Mouse (Mus musculus) neural tube, embryonic 10.5 days (tissue): ENCODE measurements around the gene Slc5a4a.
A peak's percentile ranks its signal among the peaks of the same experiment; 100 is the strongest.

Source experiments
- DNase-seq: peaks from one replicate; pipeline ENCODE4 v3.0.0-alpha.2; 2017; ENCODE audit warnings: low spot score; ENCODE audit errors: extremely low spot score

Gene Slc5a4a

DNA sequence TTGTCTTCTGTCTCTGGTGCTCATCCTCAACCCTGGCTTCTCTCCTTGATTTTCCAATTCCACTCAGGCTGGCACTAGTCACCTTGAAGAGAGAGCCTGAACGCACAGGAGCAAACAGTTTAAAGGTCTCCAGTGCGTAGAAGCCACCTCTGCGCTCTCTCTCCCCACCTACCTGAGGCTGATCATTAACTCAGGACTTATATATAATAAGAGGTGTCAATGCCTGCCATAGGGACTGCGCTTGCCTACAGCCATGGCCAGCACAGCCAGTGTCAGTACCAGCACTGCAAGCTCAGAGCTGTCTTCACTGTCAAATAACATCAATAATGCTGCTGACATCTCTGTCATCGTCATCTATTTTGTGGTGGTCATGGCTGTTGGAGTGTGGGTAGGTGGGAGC, at the start of gene Slc5a4a:
Gene Slc5a4a, plus strand, starts transcription at position 174 of the 400 bp plus-strand sequence.
- no peak for DNase-seq

DNA sequence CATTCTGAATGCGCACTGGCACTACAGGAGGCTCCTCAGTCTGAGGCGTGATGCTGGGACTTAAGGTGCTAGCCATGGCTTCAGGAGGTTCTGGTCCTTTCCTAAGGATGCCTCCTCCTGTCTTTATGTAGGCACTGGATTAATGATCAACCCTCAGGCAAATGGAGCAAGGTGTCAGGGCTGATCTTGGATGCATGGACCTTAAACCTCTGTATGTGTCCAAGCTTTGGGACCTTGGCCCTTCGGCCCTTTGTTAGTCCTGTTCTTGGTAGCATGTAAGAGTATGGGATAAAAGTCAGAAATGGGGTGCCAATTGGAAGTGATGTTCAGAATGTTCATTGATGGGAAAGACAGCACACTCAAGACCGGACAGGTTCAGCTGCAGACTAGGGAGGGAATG, 36.4 kb upstream of the Slc5a4a start, which contains the start of gene Slc5a4b:
Gene Slc5a4b, minus strand, starts transcription at position 101 of the 400 bp plus-strand sequence.
- no peak for DNase-seq

- DNase-seq = peak; percentile 41
Measured at GRCm38 (mm10) chr10:76117966-76118365, 29.3 kb upstream of the Slc5a4a start.

DNA sequence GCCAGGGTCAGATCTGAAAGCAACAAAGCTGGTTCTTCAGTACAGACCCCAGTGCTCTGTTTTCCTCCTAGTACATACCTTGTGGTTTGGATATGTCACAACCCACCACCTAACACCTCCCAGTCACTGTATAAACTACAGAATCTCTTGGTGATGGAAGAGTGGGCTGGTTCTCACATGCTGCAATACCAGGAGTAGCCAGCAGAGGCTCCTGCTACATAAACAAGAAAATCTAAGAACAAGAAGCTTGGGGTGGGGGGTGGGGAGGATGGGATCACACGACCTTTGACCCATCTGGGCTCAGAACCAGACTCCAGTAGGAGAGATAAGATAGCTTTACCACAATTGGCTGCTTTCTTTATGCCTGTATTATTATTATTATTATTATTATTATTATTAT, 28.5 kb upstream of the Slc5a4a start:
- DNase-seq = no peak

GRCm38 (mm10) chr10:76120124-76120711, 27.0 kb upstream of the Slc5a4a start:
- DNase-seq = no peak

DNA sequence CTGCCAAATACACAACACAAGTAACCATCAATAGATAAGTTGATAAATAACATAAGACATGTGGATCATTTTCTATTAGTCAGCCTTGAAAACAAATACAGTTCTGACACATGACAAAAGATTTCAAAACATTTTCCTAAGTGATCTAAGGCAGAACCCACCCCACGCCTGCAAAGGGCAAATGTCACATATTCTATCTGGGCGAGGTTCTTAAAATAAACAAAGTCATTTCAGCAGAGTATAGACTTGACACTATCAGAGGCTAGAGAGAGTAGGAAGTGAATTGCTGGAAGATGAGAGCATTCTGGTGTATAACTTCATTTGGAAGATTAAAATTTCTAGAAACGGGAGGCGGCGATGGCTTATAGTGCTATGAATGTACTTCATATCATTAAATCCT, 25.8 kb upstream of the Slc5a4a start:
- no peak for DNase-seq

- no peak for DNase-seq
Measured at GRCm38 (mm10) chr10:76132506-76132905, 14.7 kb upstream of the Slc5a4a start.

DNA sequence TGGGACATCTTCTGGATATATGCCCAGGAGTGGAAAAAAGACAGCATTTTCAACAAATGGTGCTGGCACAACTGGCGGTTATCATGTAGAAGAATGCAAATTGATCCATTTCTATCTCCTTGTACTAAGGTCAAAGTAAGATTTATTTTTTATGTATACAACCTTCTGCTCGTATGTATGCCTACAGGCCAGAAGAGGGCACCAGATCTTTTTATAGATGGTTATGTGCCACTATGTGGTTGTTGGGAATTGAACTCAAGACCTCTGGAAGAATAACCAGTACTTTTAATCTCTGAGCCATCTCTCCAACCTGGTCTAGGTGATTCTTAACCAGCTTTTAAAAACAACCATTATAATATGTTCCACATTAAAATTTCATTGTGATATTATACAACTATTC, 10.9 kb upstream of the Slc5a4a start:
- DNase-seq = no peak

DNA sequence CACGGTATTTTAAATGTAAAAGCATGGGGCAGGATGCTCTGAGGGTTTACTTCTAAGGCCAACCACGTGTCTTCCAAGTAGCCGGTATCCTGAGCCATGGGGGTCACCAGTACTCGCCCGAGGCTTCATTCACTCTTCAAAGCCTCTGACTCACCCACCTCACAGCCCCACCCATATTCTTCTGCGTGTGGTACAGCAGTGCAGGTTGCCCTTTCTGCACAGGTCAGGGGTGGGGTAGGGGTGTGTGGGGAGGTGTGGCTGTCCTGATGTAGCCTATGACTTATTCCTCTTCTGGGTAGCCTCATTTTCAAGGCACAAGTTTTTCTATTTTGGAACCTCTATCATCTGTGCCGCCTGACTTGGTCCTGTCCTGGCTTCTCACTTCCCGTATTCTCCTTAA, 405 bp upstream of the Slc5a4a start:
- no peak for DNase-seq

- DNase-seq = no peak
Measured at GRCm38 (mm10) chr10:76155911-76156310, 8.7 kb downstream of the Slc5a4a start.

- DNase-seq = no peak
Measured at GRCm38 (mm10) chr10:76157528-76157927, 10.3 kb downstream of the Slc5a4a start.

DNA sequence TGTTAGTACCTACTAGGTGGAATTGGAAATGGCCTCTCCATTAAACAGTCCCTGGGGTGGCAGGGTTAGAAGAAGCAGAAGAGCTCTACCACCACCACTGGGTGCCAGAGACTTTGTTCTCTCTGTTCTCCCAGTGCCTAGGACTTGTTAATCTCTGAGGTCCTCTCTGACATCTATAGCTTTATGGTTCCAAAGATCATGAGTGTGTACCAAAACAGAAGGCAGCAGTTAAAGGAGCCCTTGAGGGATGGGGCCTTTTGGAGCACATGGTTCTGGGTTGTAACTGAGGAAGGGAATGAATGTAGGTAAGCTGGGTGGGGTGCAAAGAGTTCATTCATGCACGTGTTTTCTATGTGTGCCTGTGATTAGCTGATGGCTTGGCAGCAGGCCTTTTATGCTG, 10.8 kb downstream of the Slc5a4a start:
- no peak for DNase-seq

DNA sequence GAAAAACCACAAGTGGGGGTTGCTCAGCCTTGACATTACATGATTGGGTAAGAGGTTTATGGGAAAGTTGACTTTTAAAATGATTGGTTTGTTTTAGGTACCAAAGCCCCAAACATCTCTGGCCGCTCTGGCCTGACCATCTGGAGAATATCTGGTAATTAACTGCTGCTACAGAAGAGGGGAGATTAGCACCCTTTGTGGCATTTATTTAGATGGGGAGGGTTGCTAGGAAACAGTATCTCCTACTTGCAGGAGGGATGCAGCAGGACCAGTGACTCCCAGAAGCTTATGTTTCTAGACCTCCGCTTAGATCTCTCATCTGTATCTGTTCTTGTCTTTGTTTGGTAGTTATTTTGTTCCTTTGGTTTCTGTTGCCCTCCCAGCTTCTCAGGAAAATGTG, 27.6 kb downstream of the Slc5a4a start:
- no peak for DNase-seq

GRCm38 (mm10) chr10:76185216-76185615, 38.0 kb downstream of the Slc5a4a start:
- no peak for DNase-seq

GRCm38 (mm10) chr10:76188010-76188409, 40.8 kb downstream of the Slc5a4a start:
- no peak for DNase-seq

DNA sequence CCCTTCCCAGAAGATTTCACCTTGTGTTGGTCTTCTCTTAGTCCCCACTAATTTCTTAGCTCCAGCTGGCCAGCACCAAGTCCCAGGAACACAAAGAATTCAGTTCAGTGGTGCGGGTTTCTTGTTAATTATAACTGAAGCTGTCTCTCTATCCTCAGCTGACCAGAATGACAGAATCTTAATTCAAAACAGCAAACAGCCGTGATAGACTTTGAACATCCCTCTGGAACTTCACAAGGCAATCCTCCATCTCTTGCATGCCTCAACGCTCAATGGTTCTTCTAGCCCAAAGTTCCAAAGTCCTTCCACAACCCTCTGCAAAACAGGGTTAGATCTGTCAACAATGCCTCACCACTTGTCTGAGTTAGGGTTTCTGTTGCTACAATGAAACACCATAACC, 54.2 kb downstream of the Slc5a4a start:
- DNase-seq = no peak

DNA sequence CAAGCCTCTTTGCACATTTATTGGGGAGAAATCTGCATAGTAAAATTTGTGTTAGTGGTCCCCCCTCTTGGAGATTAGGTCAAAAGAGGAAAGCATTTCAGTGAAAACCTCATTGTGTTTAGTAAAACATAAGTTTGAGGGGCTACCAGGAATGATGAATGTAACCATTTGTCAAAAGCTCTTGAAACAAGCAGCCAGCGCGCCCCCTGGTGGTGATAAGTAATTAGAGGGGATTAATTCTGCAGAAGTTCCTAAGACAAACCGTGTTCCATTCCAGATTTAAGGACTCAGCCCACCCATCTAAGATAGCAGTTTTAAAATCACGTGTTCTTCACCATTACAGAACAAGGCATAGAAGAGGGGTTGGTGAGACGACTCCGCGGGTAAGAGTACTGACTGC, 54.7 kb downstream of the Slc5a4a start:
- DNase-seq = peak; percentile 77

GRCm38 (mm10) chr10:76203798-76204283, 56.6 kb downstream of the Slc5a4a start:
- peak; percentile 42 for DNase-seq

- DNase-seq = no peak
Measured at GRCm38 (mm10) chr10:76207262-76207796, 60.1 kb downstream of the Slc5a4a start.

- peak; percentile 1 for DNase-seq
Measured at GRCm38 (mm10) chr10:76209241-76209640, 62.0 kb downstream of the Slc5a4a start.

GRCm38 (mm10) chr10:76210806-76211205, 63.6 kb downstream of the Slc5a4a start:
- peak; percentile 3 for DNase-seq

DNA sequence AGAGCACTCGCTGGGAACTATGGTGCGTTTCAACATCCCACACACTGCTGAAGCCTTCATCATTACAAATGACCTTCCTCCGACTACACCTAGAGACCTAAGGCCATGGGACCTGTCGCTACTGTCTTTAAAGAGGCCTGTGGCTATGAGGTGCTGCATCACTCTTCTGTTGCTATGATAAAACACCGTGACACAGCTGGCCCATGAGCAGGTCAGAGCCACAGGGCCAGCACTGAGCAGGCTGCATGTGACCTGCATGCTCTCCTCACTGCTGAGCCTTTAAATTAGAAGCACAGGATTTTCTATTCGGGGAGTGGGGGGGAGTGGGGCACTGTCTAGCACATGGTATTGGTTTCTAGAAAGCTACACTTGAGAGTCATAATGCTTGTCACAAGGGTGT, 64.9 kb downstream of the Slc5a4a start:
- no peak for DNase-seq

GRCm38 (mm10) chr10:76214161-76214560, 66.9 kb downstream of the Slc5a4a start:
- DNase-seq = peak; percentile 9
